Mouse (Mus musculus): ENCODE data around the gene Spn. TPM values are rescaled to one million over a fixed set of nuclear protein-coding genes. Genes with fewer than 3 reads are reported as not detected.

Spn gene
- total and polyA plus RNA-seq, 2 experiments from 2014 or later = 0.16 TPM; not detected in 1

DNA sequence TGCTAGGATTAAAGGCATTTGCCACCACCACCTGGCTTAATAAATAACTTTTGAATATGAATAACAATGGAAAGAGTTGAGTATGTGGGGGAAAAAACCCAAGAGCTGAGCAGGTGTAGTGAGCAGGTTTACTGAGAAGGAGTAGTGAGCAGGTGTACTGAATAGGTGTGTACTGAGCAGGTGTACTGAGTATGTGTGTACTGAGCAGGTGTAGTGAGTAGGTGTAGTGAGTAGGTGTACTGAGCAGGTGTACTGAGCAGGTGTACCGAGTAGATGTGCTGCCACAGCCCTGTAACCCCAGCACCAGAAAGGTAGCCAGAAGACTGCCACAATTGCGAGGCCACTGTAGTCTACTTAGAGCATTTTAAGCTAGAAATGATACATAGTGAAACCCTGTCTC, 52.8 kb downstream of the Spn start:
- Histone ChIP-seq H3K9ac (replicated peaks; ENCODE audit: low read length, poor library complexity, severe bottlenecking) (no peak overlapping the region), H3K27me3 (ENCODE audit: insufficient read depth, low read length) (no peaks in the 10 kb centered on the region), H3K4me3 (ENCODE audit: low read depth, low read length) (no peak overlapping the region), H3K36me3 (ENCODE audit: insufficient read depth, low read length) (no peaks in the 10 kb centered on the region), H3K4me1 (ENCODE audit: insufficient read depth, low read length) (no peaks in the 10 kb centered on the region), H3K4me2 (ENCODE audit: low read depth, low read length, poor library complexity, severe bottlenecking) (no peak overlapping the region), H3K9me3 (ENCODE audit: low read length) (no peaks in the 10 kb centered on the region), H3K27ac (ENCODE audit: low read depth, low read length) (no peak overlapping the region)
- TF ChIP-seq CTCF (IDR thresholded peaks at IDR 0.05) = no peak
- DNase-seq (ENCODE audit: low spot score) (no peak), ATAC-seq (ENCODE audit: low FRiP score) (no peak)
- WGBS = 85% methylated on average over 2 of the region's 2 CpGs

DNA sequence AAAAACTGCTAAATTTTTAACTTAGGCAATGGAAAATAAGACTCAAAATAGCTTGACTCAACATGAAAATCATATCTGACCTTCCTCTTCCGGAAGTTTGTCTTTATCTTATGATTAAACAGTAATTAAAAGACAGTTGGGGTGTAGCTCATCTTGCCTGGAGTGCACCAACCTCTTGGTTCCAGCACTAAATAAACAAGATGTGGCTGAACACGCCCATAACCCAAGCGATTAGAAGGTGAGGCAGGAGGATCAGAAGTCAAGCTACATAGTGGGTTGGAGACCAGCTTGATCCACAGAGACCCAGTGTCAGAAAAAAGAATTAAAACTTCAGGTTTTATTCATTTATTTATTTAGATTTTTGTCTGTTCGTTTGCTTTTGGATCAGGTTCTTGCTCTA, 53.9 kb downstream of the Spn start:
- Histone ChIP-seq H3K4me2 (ENCODE audit: low read depth, low read length, poor library complexity, severe bottlenecking) (no peak overlapping the region), H3K4me3 (ENCODE audit: low read depth, low read length) (no peak overlapping the region), H3K9me3 (ENCODE audit: low read length) (no peaks in the 10 kb centered on the region), H3K27ac (ENCODE audit: low read depth, low read length) (no peak overlapping the region), H3K4me1 (ENCODE audit: insufficient read depth, low read length) (no peaks in the 10 kb centered on the region), H3K36me3 (ENCODE audit: insufficient read depth, low read length) (no peaks in the 10 kb centered on the region), H3K27me3 (ENCODE audit: insufficient read depth, low read length) (no peaks in the 10 kb centered on the region), H3K9ac (replicated peaks; ENCODE audit: low read length, poor library complexity, severe bottlenecking) (no peak overlapping the region)
- ATAC-seq (ENCODE audit: low FRiP score) (no peak), DNase-seq (ENCODE audit: low spot score) (no peak)
- TF ChIP-seq CTCF (IDR thresholded peaks at IDR 0.05) = no peak
- WGBS = 84% methylated on average over 4 of the region's 4 CpGs

DNA sequence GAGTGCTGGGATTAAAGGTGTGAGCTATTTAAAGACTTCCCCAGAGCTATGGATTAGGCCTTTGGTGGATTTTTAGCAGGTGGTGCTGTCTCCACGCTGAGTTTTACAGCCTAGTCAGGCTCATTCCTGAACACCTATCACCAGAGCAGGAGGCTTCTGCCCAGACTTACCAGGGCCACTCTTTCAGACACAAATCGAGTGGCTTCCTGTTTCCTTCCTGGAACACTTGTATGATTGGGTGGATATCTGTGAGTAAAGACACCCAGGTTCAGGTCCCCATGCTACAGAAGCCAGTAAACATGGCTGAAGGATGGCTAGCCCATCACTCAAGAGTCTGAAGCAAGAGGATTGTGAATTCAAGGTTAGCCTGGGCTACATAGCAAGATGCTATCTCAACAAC, 54.6 kb downstream of the Spn start:
- Histone ChIP-seq H3K9ac (replicated peaks; ENCODE audit: low read length, poor library complexity, severe bottlenecking) (no peak overlapping the region), H3K27ac (ENCODE audit: low read depth, low read length) (no peak overlapping the region), H3K27me3 (ENCODE audit: insufficient read depth, low read length) (no peaks in the 10 kb centered on the region), H3K9me3 (ENCODE audit: low read length) (no peaks in the 10 kb centered on the region), H3K4me1 (ENCODE audit: insufficient read depth, low read length) (no peaks in the 10 kb centered on the region), H3K36me3 (ENCODE audit: insufficient read depth, low read length) (no peaks in the 10 kb centered on the region), H3K4me2 (ENCODE audit: low read depth, low read length, poor library complexity, severe bottlenecking) (no peak overlapping the region), H3K4me3 (ENCODE audit: low read depth, low read length) (no peak overlapping the region)
- DNase-seq (ENCODE audit: low spot score) (no peak), ATAC-seq (ENCODE audit: low FRiP score) (no peak)
- TF ChIP-seq CTCF (IDR thresholded peaks at IDR 0.05) = no peak
- 64% methylated on average over 2 of the region's 2 CpGs for WGBS

DNA sequence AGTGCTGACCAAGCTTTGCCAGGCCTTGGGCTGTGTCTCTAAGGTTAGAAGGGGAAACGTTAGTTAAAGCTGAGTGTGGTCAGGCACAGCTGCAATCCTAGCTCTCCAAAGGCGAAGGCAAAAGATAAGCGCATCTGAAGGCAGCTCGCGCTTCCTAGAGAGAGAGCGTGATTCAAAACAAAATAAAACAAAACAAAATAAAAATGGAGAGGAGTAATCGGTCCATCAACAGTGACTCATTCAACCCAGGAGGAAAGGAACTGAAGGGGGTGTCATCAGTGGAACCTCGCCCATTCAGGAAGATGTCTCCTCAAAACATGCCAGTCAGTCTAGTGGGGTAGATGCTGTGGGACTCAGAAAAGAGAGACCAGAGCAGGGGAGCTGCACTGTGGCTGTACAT, 55.4 kb downstream of the Spn start:
- Histone ChIP-seq H3K9me3 (ENCODE audit: low read length) (no peaks in the 10 kb centered on the region), H3K4me1 (ENCODE audit: insufficient read depth, low read length) (no peaks in the 10 kb centered on the region), H3K27ac (ENCODE audit: low read depth, low read length) (no peak overlapping the region), H3K4me2 (ENCODE audit: low read depth, low read length, poor library complexity, severe bottlenecking) (no peak overlapping the region), H3K4me3 (ENCODE audit: low read depth, low read length) (no peak overlapping the region), H3K9ac (replicated peaks; ENCODE audit: low read length, poor library complexity, severe bottlenecking) (no peak overlapping the region), H3K27me3 (ENCODE audit: insufficient read depth, low read length) (no peaks in the 10 kb centered on the region), H3K36me3 (ENCODE audit: insufficient read depth, low read length) (no peaks in the 10 kb centered on the region)
- ATAC-seq (ENCODE audit: low FRiP score) = no peak
- no peak for TF ChIP-seq CTCF (IDR thresholded peaks at IDR 0.05)
- DNase-seq (ENCODE audit: low spot score) = no peak
- 84% methylated on average over 8 of the region's 8 CpGs for WGBS

Other genes with a start within 250 kb of the Spn start
- gene Tmem219, start 214.9 kb downstream of the Spn start, total RNA-seq (2014; rRNA removed) = 22.8 and 24.7 TPM in 2 replicates
- gene Tmem219, start 214.9 kb downstream of the Spn start, polyA plus RNA-seq (2015; fragmentation: Nextera tagmentation; extraction: Ambion mirVana) = 36.4 and 38.2 TPM in 2 replicates
- 129 and 150 TPM in 2 replicates for gene Kctd13, start 208.9 kb downstream of the Spn start, total RNA-seq (2014; rRNA removed)
- gene Kctd13, start 208.9 kb downstream of the Spn start, polyA plus RNA-seq (2015; fragmentation: Nextera tagmentation; extraction: Ambion mirVana) = 166 and 167 TPM in 2 replicates
- gene Asphd1, start 188.2 kb downstream of the Spn start, total RNA-seq (2014; rRNA removed) = 32.3 and 44.5 TPM in 2 replicates
- gene Asphd1, start 188.2 kb downstream of the Spn start, polyA plus RNA-seq (2015; fragmentation: Nextera tagmentation; extraction: Ambion mirVana) = 16.2 and 17.6 TPM in 2 replicates
- 235 and 283 TPM in 2 replicates for gene Sez6l2, start 187.3 kb downstream of the Spn start, total RNA-seq (2014; rRNA removed)
- gene Sez6l2, start 187.3 kb downstream of the Spn start, polyA plus RNA-seq (2015; fragmentation: Nextera tagmentation; extraction: Ambion mirVana) = 66.2 and 72.8 TPM in 2 replicates
- gene Cdipt, start 161.9 kb downstream of the Spn start, total RNA-seq (2014; rRNA removed) = 193 and 244 TPM in 2 replicates
- 142 and 157 TPM in 2 replicates for gene Cdipt, start 161.9 kb downstream of the Spn start, polyA plus RNA-seq (2015; fragmentation: Nextera tagmentation; extraction: Ambion mirVana)
- not detected in 2 replicates for gene Cdiptos, start 161.7 kb downstream of the Spn start, total RNA-seq (2014; rRNA removed)
- 0.72 and 0.79 TPM in 2 replicates for gene Cdiptos, start 161.7 kb downstream of the Spn start, polyA plus RNA-seq (2015; fragmentation: Nextera tagmentation; extraction: Ambion mirVana)
- 4.2 and 7.2 TPM in 2 replicates for gene Mvp, start 123.2 kb downstream of the Spn start, total RNA-seq (2014; rRNA removed)
- gene Mvp, start 123.2 kb downstream of the Spn start, polyA plus RNA-seq (2015; fragmentation: Nextera tagmentation; extraction: Ambion mirVana) = 3.9 and 4.4 TPM in 2 replicates
- 2.4 TPM in 1 of 2 replicates, not detected in the other for gene Pagr1b, start 121.3 kb downstream of the Spn start, total RNA-seq (2014; rRNA removed)
- gene Pagr1b, start 121.3 kb downstream of the Spn start, polyA plus RNA-seq (2015; fragmentation: Nextera tagmentation; extraction: Ambion mirVana) = 0.66 TPM in 1 of 2 replicates, not detected in the other
- gene Pagr1a, start 120.5 kb downstream of the Spn start, total RNA-seq (2014; rRNA removed) = 5.3 TPM in 1 of 2 replicates, not detected in the other
- gene Pagr1a, start 120.5 kb downstream of the Spn start, polyA plus RNA-seq (2015; fragmentation: Nextera tagmentation; extraction: Ambion mirVana) = 33.1 and 41.1 TPM in 2 replicates
- gene Gm42742, start 116.7 kb downstream of the Spn start, total RNA-seq (2014; rRNA removed) = 52.3 and 55.5 TPM in 2 replicates
- gene Gm42742, start 116.7 kb downstream of the Spn start, polyA plus RNA-seq (2015; fragmentation: Nextera tagmentation; extraction: Ambion mirVana) = 45.3 and 55.5 TPM in 2 replicates
- gene Prrt2, start 116.6 kb downstream of the Spn start, total RNA-seq (2014; rRNA removed) = 102 and 155 TPM in 2 replicates
- 109 and 124 TPM in 2 replicates for gene Prrt2, start 116.6 kb downstream of the Spn start, polyA plus RNA-seq (2015; fragmentation: Nextera tagmentation; extraction: Ambion mirVana)
- gene Maz, start 110.8 kb downstream of the Spn start, total RNA-seq (2014; rRNA removed) = 223 and 245 TPM in 2 replicates
- gene Maz, start 110.8 kb downstream of the Spn start, polyA plus RNA-seq (2015; fragmentation: Nextera tagmentation; extraction: Ambion mirVana) = 68.3 and 68.6 TPM in 2 replicates
- 2.9 and 4.2 TPM in 2 replicates for gene Kif22, start 95.4 kb downstream of the Spn start, total RNA-seq (2014; rRNA removed)
- 11.3 and 11.5 TPM in 2 replicates for gene Kif22, start 95.4 kb downstream of the Spn start, polyA plus RNA-seq (2015; fragmentation: Nextera tagmentation; extraction: Ambion mirVana)
- 0.49 TPM in 1 of 2 replicates, not detected in the other for gene Zg16, start 50.5 kb downstream of the Spn start, total RNA-seq (2014; rRNA removed)
- not detected in 2 replicates for gene Zg16, start 50.5 kb downstream of the Spn start, polyA plus RNA-seq (2015; fragmentation: Nextera tagmentation; extraction: Ambion mirVana)
- gene AI467606, start 46.5 kb downstream of the Spn start, total RNA-seq (2014; rRNA removed) = 2.3 and 5.9 TPM in 2 replicates
- gene AI467606, start 46.5 kb downstream of the Spn start, polyA plus RNA-seq (2015; fragmentation: Nextera tagmentation; extraction: Ambion mirVana) = 1.4 and 1.9 TPM in 2 replicates
- 1.9 TPM in 2 replicates for gene Qprt, start 15.6 kb downstream of the Spn start, total RNA-seq (2014; rRNA removed)
- gene Qprt, start 15.6 kb downstream of the Spn start, polyA plus RNA-seq (2015; fragmentation: Nextera tagmentation; extraction: Ambion mirVana) = 1.7 and 1.8 TPM in 2 replicates
- 85.7 and 103 TPM in 2 replicates for gene Cd2bp2, start 58.2 kb upstream of the Spn start, total RNA-seq (2014; rRNA removed)
- 62.6 and 64.8 TPM in 2 replicates for gene Cd2bp2, start 58.2 kb upstream of the Spn start, polyA plus RNA-seq (2015; fragmentation: Nextera tagmentation; extraction: Ambion mirVana)
- gene Tbc1d10b, start 70.6 kb upstream of the Spn start, total RNA-seq (2014; rRNA removed) = 70.2 and 72.3 TPM in 2 replicates
- gene Tbc1d10b, start 70.6 kb upstream of the Spn start, polyA plus RNA-seq (2015; fragmentation: Nextera tagmentation; extraction: Ambion mirVana) = 24.5 and 28.7 TPM in 2 replicates
- gene Mylpf, start 71.1 kb upstream of the Spn start, total RNA-seq (2014; rRNA removed) = 0.90 and 1.4 TPM in 2 replicates
- gene Mylpf, start 71.1 kb upstream of the Spn start, polyA plus RNA-seq (2015; fragmentation: Nextera tagmentation; extraction: Ambion mirVana) = 1.5 and 2.2 TPM in 2 replicates
- 37.4 and 39.6 TPM in 2 replicates for gene Zfp553, start 95.2 kb upstream of the Spn start, total RNA-seq (2014; rRNA removed)
- gene Zfp553, start 95.2 kb upstream of the Spn start, polyA plus RNA-seq (2015; fragmentation: Nextera tagmentation; extraction: Ambion mirVana) = 32.3 TPM in 2 replicates
- 0.22 and 3.7 TPM in 2 replicates for gene Sept1, start 95.3 kb upstream of the Spn start, total RNA-seq (2014; rRNA removed)
- gene Sept1, start 95.3 kb upstream of the Spn start, polyA plus RNA-seq (2015; fragmentation: Nextera tagmentation; extraction: Ambion mirVana) = 4.2 and 5.3 TPM in 2 replicates
- gene Zfp771, start 106.5 kb upstream of the Spn start, total RNA-seq (2014; rRNA removed) = 76.8 and 94.5 TPM in 2 replicates
- 80.2 and 83.8 TPM in 2 replicates for gene Zfp771, start 106.5 kb upstream of the Spn start, polyA plus RNA-seq (2015; fragmentation: Nextera tagmentation; extraction: Ambion mirVana)
- 75.0 and 92.2 TPM in 2 replicates for gene Dctpp1, start 122.9 kb upstream of the Spn start, total RNA-seq (2014; rRNA removed)
- gene Dctpp1, start 122.9 kb upstream of the Spn start, polyA plus RNA-seq (2015; fragmentation: Nextera tagmentation; extraction: Ambion mirVana) = 120 and 132 TPM in 2 replicates
- 70.0 and 79.3 TPM in 2 replicates for gene Sephs2, start 136.2 kb upstream of the Spn start, total RNA-seq (2014; rRNA removed)
- 95.1 and 95.2 TPM in 2 replicates for gene Sephs2, start 136.2 kb upstream of the Spn start, polyA plus RNA-seq (2015; fragmentation: Nextera tagmentation; extraction: Ambion mirVana)
- 0.49 and 0.61 TPM in 2 replicates for gene Itgal, start 158.4 kb upstream of the Spn start, total RNA-seq (2014; rRNA removed)
- 0.22 TPM in 2 replicates for gene Itgal, start 158.4 kb upstream of the Spn start, polyA plus RNA-seq (2015; fragmentation: Nextera tagmentation; extraction: Ambion mirVana)
- gene Zfp768, start 207.8 kb upstream of the Spn start, total RNA-seq (2014; rRNA removed) = 47.2 and 56.3 TPM in 2 replicates
- gene Zfp768, start 207.8 kb upstream of the Spn start, polyA plus RNA-seq (2015; fragmentation: Nextera tagmentation; extraction: Ambion mirVana) = 12.7 and 14.9 TPM in 2 replicates
- gene Zfp747, start 238.2 kb upstream of the Spn start, total RNA-seq (2014; rRNA removed) = 8.3 and 8.6 TPM in 2 replicates
- gene Zfp747, start 238.2 kb upstream of the Spn start, polyA plus RNA-seq (2015; fragmentation: Nextera tagmentation; extraction: Ambion mirVana) = 4.0 and 5.8 TPM in 2 replicates
- 4.0 and 4.1 TPM in 2 replicates for gene 9130019O22Rik, start 249.3 kb upstream of the Spn start, total RNA-seq (2014; rRNA removed)
- gene 9130019O22Rik, start 249.3 kb upstream of the Spn start, polyA plus RNA-seq (2015; fragmentation: Nextera tagmentation; extraction: Ambion mirVana) = 1.4 and 2.0 TPM in 2 replicates

All from midbrain, postnatal 0 days (tissue).